Mouse (Mus musculus) midbrain, embryonic 10.5 days (tissue): Measurements from ENCODE around the gene Col4a4. TPM values are rescaled to one million over a fixed set of nuclear protein-coding genes. Genes with fewer than 3 reads are reported as not detected.
A peak's percentile ranks its signal among the peaks of the same experiment; 100 is the strongest.

Source experiments
- DNase-seq: peaks from one replicate; pipeline ENCODE4 v3.0.0-alpha.2; 2017; ENCODE audit warnings: low spot score
- H3K27ac ChIP-seq: fragments of 300-500 bp; sonication (generic); replicated peaks from 2 replicates; pipeline ENCODE4 v1.5.1; 2016; ENCODE audit warnings: mild to moderate bottlenecking
- H3K27me3 ChIP-seq: fragments of 300-500 bp; sonication (generic); 2 replicates; pipeline ENCODE4 v1.6.1; 2016; ENCODE audit warnings: low read depth, mild to moderate bottlenecking; ENCODE audit not compliant: poor library complexity, severe bottlenecking
- H3K36me3 ChIP-seq: fragments of 300-500 bp; sonication (generic); 2 replicates; pipeline ENCODE4 v1.6.1; 2016; ENCODE audit warnings: mild to moderate bottlenecking, moderate library complexity
- H3K4me1 ChIP-seq: fragments of 300-500 bp; sonication (generic); 2 replicates; pipeline ENCODE4 v1.6.1; 2016
- H3K4me3 ChIP-seq: fragments of 300-500 bp; sonication (generic); 2 replicates; pipeline ENCODE4 v1.5.1; 2016; ENCODE audit warnings: mild to moderate bottlenecking, moderate library complexity
- H3K9me3 ChIP-seq: fragments of 300-500 bp; sonication (generic); replicated peaks from 2 replicates; pipeline ENCODE4 v1.6.1; 2016; ENCODE audit warnings: mild to moderate bottlenecking
- WGBS: fragments of 180-500 bp; shearing (Covaris S2); methylation state at CpG from one replicate; pipeline ENCODE4 v1.1.7; 2016; 5-methylcytosine and 5-hydroxymethylcytosine counted together
- polyA plus RNA-seq: library from polyadenylated mRNA; unstranded; fragments of >200 nt; fragmentation: Nextera tagmentation; extraction: Ambion mirVana; gene quantifications from 2 replicates; pipeline ENCODE4 v1.2.1, GENCODE M21; 2016

Gene Col4a4
- polyA plus RNA-seq, 1 experiment from 2014 or later: 0.06 TPM

- Histone ChIP-seq H3K4me3 (no peak overlapping the region), H3K9me3 (no peaks in the 10 kb centered on the region), H3K27ac (no peak overlapping the region), H3K27me3 (no peaks in the 10 kb centered on the region), H3K4me1 (peaks cover 18% of the 10 kb centered on the region), H3K36me3 (no peaks in the 10 kb centered on the region)
- no peak for DNase-seq
- WGBS: 93% methylated on average over 3 of the region's 3 CpGs
These were observed 172.1 kb downstream of the Col4a4 start for GRCm38 (mm10) chr1:82414434-82415045.

GRCm38 (mm10) chr1:82412085-82412484 lies 174.6 kb downstream of the Col4a4 start:
- no peak for DNase-seq
- 75% methylated on average over 4 of the region's 4 CpGs for WGBS
- Histone ChIP-seq H3K4me1 (peaks cover 12% of the 10 kb centered on the region), H3K4me3 (no peak overlapping the region), H3K9me3 (no peaks in the 10 kb centered on the region), H3K36me3 (no peaks in the 10 kb centered on the region), H3K27me3 (no peaks in the 10 kb centered on the region), H3K27ac (0 out of 2 replicates have a peak overlapping the region, but pooled peaks have one; percentile 28)

GRCm38 (mm10) chr1:82411521-82411920 lies 175.1 kb downstream of the Col4a4 start:
- no peaks in the 10 kb centered on the region for H3K9me3 ChIP-seq
- DNase-seq: no peak
- 0 out of 2 replicates have a peak overlapping the region, but pooled peaks have one; percentile 28 for H3K27ac ChIP-seq
- no peak overlapping the region for H3K4me3 ChIP-seq
- H3K27me3 ChIP-seq: no peaks in the 10 kb centered on the region
- 84% methylated on average over 5 of the region's 5 CpGs for WGBS
- peaks cover 7% of the 10 kb centered on the region; the same call in 1 of the 2 replicates for H3K4me1 ChIP-seq
- no peaks in the 10 kb centered on the region for H3K36me3 ChIP-seq

GRCm38 (mm10) chr1:82410548-82410947 lies 176.1 kb downstream of the Col4a4 start:
- no peaks in the 10 kb centered on the region for H3K36me3 ChIP-seq
- H3K4me3 ChIP-seq: no peak overlapping the region
- 81% methylated on average over 3 of the region's 3 CpGs for WGBS
- no peak overlapping the region for H3K27ac ChIP-seq
- no peaks in the 10 kb centered on the region for H3K27me3 ChIP-seq
- peaks cover 7% of the 10 kb centered on the region; the same call in 1 of the 2 replicates for H3K4me1 ChIP-seq
- no peak for DNase-seq
- H3K9me3 ChIP-seq: no peaks in the 10 kb centered on the region

- DNase-seq: no peak
- H3K27me3 ChIP-seq: no peaks in the 10 kb centered on the region
- peaks cover 7% of the 10 kb centered on the region; the same call in 1 of the 2 replicates for H3K4me1 ChIP-seq
- H3K9me3 ChIP-seq: no peaks in the 10 kb centered on the region
- no peaks in the 10 kb centered on the region for H3K36me3 ChIP-seq
- WGBS: 92% methylated on average over 9 of the region's 9 CpGs
- H3K4me3 ChIP-seq: no peak overlapping the region
- no peak overlapping the region for H3K27ac ChIP-seq
These were observed 177.4 kb downstream of the Col4a4 start for GRCm38 (mm10) chr1:82409271-82409670.

- no peak overlapping the region for H3K27ac ChIP-seq
- H3K36me3 ChIP-seq: no peaks in the 10 kb centered on the region
- 98% methylated on average over 3 of the region's 3 CpGs for WGBS
- DNase-seq: no peak
- H3K9me3 ChIP-seq: no peaks in the 10 kb centered on the region
- H3K27me3 ChIP-seq: no peaks in the 10 kb centered on the region
- H3K4me3 ChIP-seq: no peak overlapping the region
- peaks cover 7% of the 10 kb centered on the region; the same call in 1 of the 2 replicates for H3K4me1 ChIP-seq
These were observed 178.9 kb downstream of the Col4a4 start for GRCm38 (mm10) chr1:82407786-82408185.

Other genes starting within 250 kb of the Col4a4 start
- 0.07 and 0.10 TPM in 2 replicates for gene Col4a3, start 72 bp upstream of the Col4a4 start, polyA plus RNA-seq
- gene Mff, start 138.0 kb upstream of the Col4a4 start, polyA plus RNA-seq: 232 and 249 TPM in 2 replicates
- gene Tm4sf20, start 181.6 kb upstream of the Col4a4 start, polyA plus RNA-seq: not detected in 2 replicates
- not detected in 2 replicates for gene Gm47791, start 184.4 kb upstream of the Col4a4 start, polyA plus RNA-seq